Mouse (Mus musculus): ENCODE measurements around the gene Sntb2. TPM values are rescaled to one million over a fixed set of nuclear protein-coding genes. Genes with fewer than 3 reads are reported as not detected.
A peak's percentile ranks its signal among the peaks of the same experiment; 100 is the strongest.
"Not testable (repeated sequence)": the region's sequence is repeated elsewhere in the genome, so short reads cannot be mapped to it uniquely, and the experiment has no call there.

Gene Sntb2
- polyA plus RNA-seq, 1 experiment from 2014 or later, result 12.3 TPM

GRCm38 (mm10) chr8:107030650-107031576 lies 95.4 kb downstream of the Sntb2 start, which contains the start of gene Vps4a:
Gene Vps4a (plus strand): TSS chr8:107031222.
- WGBS, result 5% methylated on average over 66 of the region's 66 CpGs
- Histone ChIP-seq H3K27ac (replicated peaks) (peak within 1 kb of the TSS; percentile 87), H3K36me3 (replicated peaks) (no peaks in the 10 kb centered on the region), H3K27me3 (replicated peaks; ENCODE audit: low read depth, poor library complexity, severe bottlenecking) (no peaks in the 10 kb centered on the region), H3K4me1 (peaks cover 19% of the 10 kb centered on the region), H3K4me3 (peak within 1 kb of the TSS; percentile 80), H3K9me3 (no peaks in the 10 kb centered on the region)
- peak; percentile 98 for DNase-seq (ENCODE audit: low spot score)

DNA sequence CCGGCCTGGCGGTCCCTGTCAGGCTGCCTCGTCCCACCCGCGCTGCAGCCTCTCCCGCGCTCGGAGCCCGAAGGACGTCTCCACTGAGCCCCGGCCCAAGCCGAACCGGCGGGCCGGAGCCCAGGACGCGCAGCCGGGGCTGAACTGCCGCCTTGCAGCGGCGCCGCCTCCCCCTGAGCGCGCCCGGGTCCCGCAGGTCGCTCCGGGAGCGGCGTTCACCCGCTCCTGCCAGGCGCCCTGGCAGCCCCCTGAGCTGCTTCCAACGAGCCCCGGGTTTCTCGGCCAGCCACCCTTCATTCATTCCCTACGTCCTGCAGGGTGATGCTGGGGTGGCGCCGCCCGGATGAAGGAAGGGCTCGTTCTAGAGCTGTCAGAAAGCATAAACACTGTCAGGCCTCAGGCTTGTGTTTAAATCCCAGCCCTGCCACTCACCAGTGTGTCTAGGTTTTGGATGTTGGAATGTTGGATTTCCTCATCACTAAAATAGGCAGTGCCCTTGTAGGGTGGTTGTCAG lies 96.1 kb downstream of the Sntb2 start:
- Histone ChIP-seq H3K4me3 (peak overlapping the region; percentile 80), H3K27ac (replicated peaks) (peak overlapping the region; percentile 87), H3K9me3 (no peaks in the 10 kb centered on the region), H3K4me1 (peaks cover 19% of the 10 kb centered on the region), H3K36me3 (replicated peaks) (peaks cover 5% of the 10 kb centered on the region), H3K27me3 (replicated peaks; ENCODE audit: low read depth, poor library complexity, severe bottlenecking) (no peaks in the 10 kb centered on the region)
- WGBS, result under 1% methylated on average over 40 of the region's 40 CpGs
- no peak for DNase-seq (ENCODE audit: low spot score)

DNA sequence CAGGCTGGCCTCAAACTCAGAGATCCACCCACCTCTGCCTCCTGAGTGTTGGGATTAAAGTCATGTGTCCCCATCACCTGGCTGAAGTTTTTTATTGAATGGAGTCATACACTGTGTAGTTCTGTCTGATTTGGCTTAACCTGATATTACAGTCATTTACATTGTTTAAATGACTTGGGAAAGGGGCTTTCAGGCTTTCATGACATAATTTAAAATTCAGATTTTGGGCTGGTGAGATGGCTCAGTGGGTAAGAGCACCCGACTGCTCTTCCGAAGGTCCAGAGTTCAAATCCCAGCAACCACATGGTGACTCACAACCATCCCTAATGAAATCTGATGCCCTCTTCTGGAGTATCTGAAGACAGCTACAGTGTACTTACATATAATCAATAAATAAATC lies 98.1 kb downstream of the Sntb2 start:
- H3K27ac ChIP-seq (replicated peaks); H3K4me3 ChIP-seq; DNase-seq (ENCODE audit: low spot score); H3K27me3 ChIP-seq (replicated peaks; ENCODE audit: low read depth, poor library complexity, severe bottlenecking); H3K9me3 ChIP-seq: not testable (repeated sequence)
- H3K36me3 ChIP-seq (replicated peaks), result peaks cover 15% of the 10 kb centered on the region
- WGBS, result 94% methylated on average over 2 of the region's 2 CpGs
- H3K4me1 ChIP-seq, result peaks cover 19% of the 10 kb centered on the region

GRCm38 (mm10) chr8:107035641-107036040 lies 100.1 kb downstream of the Sntb2 start:
- peaks cover 34% of the 10 kb centered on the region for H3K36me3 ChIP-seq (replicated peaks)
- H3K4me1 ChIP-seq, result peaks cover 19% of the 10 kb centered on the region
- H3K9me3 ChIP-seq, result no peaks in the 10 kb centered on the region
- WGBS, result 90% methylated on average over 3 of the region's 3 CpGs
- no peak overlapping the region for H3K4me3 ChIP-seq
- no peak for DNase-seq (ENCODE audit: low spot score)
- no peak overlapping the region for H3K27ac ChIP-seq (replicated peaks)
- no peaks in the 10 kb centered on the region for H3K27me3 ChIP-seq (replicated peaks; ENCODE audit: low read depth, poor library complexity, severe bottlenecking)

GRCm38 (mm10) chr8:107036626-107037025 lies 101.1 kb downstream of the Sntb2 start:
- peaks cover 44% of the 10 kb centered on the region for H3K36me3 ChIP-seq (replicated peaks)

GRCm38 (mm10) chr8:107040632-107041031 lies 105.1 kb downstream of the Sntb2 start:
- Histone ChIP-seq H3K9me3 (no peaks in the 10 kb centered on the region), H3K4me3 (no peak overlapping the region), H3K4me1 (no peaks in the 10 kb centered on the region), H3K27ac (replicated peaks) (no peak overlapping the region), H3K36me3 (replicated peaks) (peaks cover 84% of the 10 kb centered on the region), H3K27me3 (replicated peaks; ENCODE audit: low read depth, poor library complexity, severe bottlenecking) (no peaks in the 10 kb centered on the region)
- DNase-seq (ENCODE audit: low spot score), result no peak
- WGBS, result 87% methylated on average over 7 of the region's 7 CpGs

More at GRCm38 (mm10) chr8:107036626-107037025, 101.1 kb downstream of the Sntb2 start:
- no peak overlapping the region for H3K27ac ChIP-seq (replicated peaks)
- no peak overlapping the region for H3K4me3 ChIP-seq
- H3K4me1 ChIP-seq, result peaks cover 14% of the 10 kb centered on the region
- no peaks in the 10 kb centered on the region for H3K27me3 ChIP-seq (replicated peaks; ENCODE audit: low read depth, poor library complexity, severe bottlenecking)
- DNase-seq (ENCODE audit: low spot score), result no peak
- WGBS, result 94% methylated on average over 8 of the region's 8 CpGs
- H3K9me3 ChIP-seq, result no peaks in the 10 kb centered on the region

DNA sequence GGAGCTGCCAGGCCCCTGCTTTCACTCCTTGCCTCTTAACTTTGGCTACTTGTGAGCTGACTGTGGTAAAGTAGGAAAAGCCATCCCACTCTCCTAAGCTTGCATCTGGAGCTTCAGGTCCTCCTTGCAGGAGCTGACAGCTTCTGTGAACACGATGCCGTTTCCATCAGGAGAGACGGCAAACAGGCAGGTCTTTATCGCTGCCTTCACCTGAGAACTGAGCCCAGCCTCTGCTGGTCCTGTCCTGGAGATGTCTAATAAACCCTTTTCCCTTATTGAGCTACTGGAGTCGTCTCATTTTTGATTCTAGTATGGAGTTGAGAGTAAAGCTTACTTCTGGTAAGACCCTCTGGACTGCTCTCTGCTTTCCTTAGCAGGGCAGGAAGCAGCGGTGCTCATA lies 109.9 kb downstream of the Sntb2 start:
- Histone ChIP-seq H3K36me3 (replicated peaks) (peaks cover 90% of the 10 kb centered on the region), H3K27me3 (replicated peaks; ENCODE audit: low read depth, poor library complexity, severe bottlenecking) (no peaks in the 10 kb centered on the region), H3K27ac (replicated peaks) (no peak overlapping the region), H3K9me3 (no peaks in the 10 kb centered on the region), H3K4me3 (no peak overlapping the region), H3K4me1 (peaks cover 25% of the 10 kb centered on the region)
- 93% methylated on average over 6 of the region's 6 CpGs for WGBS
- DNase-seq (ENCODE audit: low spot score), result no peak

- H3K27ac ChIP-seq (replicated peaks), result no peak overlapping the region
- no peaks in the 10 kb centered on the region for H3K9me3 ChIP-seq
- peaks cover 25% of the 10 kb centered on the region for H3K4me1 ChIP-seq
- H3K4me3 ChIP-seq, result peak overlapping the region; percentile 95
- no peaks in the 10 kb centered on the region for H3K27me3 ChIP-seq (replicated peaks; ENCODE audit: low read depth, poor library complexity, severe bottlenecking)
- 88% methylated on average over 5 of the region's 5 CpGs for WGBS
- DNase-seq (ENCODE audit: low spot score), result no peak
- H3K36me3 ChIP-seq (replicated peaks), result peaks cover 90% of the 10 kb centered on the region
These were observed 111.4 kb downstream of the Sntb2 start for GRCm38 (mm10) chr8:107046976-107047375.

DNA sequence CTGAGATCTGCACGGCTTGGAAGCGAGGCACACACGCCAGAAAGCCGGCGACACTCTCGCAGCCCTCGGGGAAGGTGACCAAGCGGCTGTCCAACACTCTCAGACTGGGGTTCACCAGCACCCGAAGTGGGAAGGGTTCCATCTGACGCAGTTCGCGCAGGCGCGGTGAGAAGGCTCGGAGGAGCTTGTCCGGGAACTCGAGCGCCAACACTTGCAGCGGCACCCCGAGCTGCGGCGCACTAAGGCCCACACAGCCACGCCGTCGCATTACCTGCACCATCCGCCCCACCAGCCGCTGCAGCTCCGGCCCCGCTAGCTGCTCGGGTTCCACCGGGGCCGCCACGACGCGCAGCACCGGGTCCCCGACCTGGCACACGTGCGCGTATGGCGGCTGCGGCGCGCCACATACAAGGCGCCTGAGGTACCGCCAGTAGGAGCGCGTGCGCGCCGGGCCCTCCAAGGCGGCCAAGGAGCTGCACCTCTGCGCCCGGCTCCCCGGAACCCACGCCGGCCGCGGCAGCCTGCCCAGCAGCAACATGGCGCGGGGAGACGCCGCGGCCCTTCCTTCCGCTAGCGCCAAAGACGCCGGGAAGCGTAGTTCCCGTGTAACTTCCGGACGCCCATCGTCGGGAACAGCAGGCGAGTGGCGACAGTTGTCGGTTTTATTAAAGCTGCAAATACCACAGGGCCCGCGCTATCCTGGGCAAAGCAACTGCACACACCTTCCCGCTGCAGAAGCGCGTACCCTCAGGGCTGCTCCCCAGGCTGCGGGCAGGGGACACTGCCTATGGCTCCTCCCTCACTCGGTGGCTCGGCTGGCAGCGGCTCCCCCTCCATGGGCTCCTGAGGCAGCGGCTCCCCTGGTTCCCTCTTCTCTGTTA lies 112.8 kb downstream of the Sntb2 start, which contains the start of gene Pdf:
Gene Pdf, minus strand, starts transcription at position 554 of the 881 bp plus-strand sequence.
- Histone ChIP-seq H3K36me3 (replicated peaks) (peaks cover 90% of the 10 kb centered on the region), H3K9me3 (no peaks in the 10 kb centered on the region), H3K4me3 (peak within 1 kb of the TSS; percentile 95), H3K27ac (replicated peaks) (peak within 1 kb of the TSS; percentile 94), H3K27me3 (replicated peaks; ENCODE audit: low read depth, poor library complexity, severe bottlenecking) (no peaks in the 10 kb centered on the region), H3K4me1 (peaks cover 25% of the 10 kb centered on the region)
- peak; percentile 82 for DNase-seq (ENCODE audit: low spot score)
- WGBS, result under 1% methylated on average over 87 of the region's 87 CpGs

DNA sequence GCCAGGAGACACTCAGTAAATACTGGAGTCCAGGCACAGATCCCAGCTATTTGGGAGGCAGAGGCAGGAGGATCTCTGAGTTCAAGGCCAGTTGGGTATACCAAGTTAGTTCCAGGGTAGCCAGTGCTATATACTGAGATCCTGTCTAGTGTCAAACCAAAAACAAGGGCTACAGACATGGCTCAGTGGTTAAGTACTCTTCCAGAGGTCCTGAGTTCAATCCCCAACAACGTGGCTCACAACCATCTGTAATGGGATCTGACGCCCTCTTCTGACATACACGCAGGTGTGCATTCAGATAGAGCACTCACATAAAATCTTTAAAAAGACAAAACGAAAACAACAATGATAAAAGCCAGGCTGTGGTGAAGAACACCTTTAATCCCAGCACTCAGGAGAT lies 113.9 kb downstream of the Sntb2 start:
- 96% methylated on average over 4 of the region's 4 CpGs for WGBS
- Histone ChIP-seq H3K9me3 (no peaks in the 10 kb centered on the region), H3K27ac (replicated peaks) (no peak overlapping the region), H3K27me3 (replicated peaks; ENCODE audit: low read depth, poor library complexity, severe bottlenecking) (no peaks in the 10 kb centered on the region), H3K4me3 (peak overlapping the region; percentile 95), H3K4me1 (peaks cover 25% of the 10 kb centered on the region), H3K36me3 (replicated peaks) (peaks cover 90% of the 10 kb centered on the region)
- DNase-seq (ENCODE audit: low spot score), result no peak

DNA sequence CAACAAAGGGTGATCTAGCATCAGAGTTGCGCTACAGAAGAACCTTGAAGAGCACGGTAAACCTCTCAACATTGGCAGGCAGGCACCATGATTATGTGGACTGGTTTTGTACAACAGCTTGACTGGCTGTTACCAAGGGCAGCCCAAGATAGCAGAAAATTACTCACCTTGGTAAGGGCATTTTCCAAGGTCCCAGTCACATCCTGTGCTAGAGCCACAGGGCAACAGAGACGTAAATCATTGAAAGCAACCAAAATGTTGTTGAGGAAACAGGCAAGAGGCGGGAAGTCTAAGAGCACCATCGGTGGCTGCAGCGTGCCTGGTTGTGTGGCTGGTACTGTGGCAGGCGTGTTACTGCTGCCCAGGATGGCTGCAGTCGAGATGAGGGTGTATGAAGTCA lies 116.5 kb downstream of the Sntb2 start:
- Histone ChIP-seq H3K4me3 (no peak overlapping the region), H3K9me3 (no peaks in the 10 kb centered on the region), H3K36me3 (replicated peaks) (peaks cover 71% of the 10 kb centered on the region), H3K4me1 (peaks cover 38% of the 10 kb centered on the region), H3K27me3 (replicated peaks; ENCODE audit: low read depth, poor library complexity, severe bottlenecking) (no peaks in the 10 kb centered on the region), H3K27ac (replicated peaks) (no peak overlapping the region)
- DNase-seq (ENCODE audit: low spot score), result no peak
- 94% methylated on average over 8 of the region's 8 CpGs for WGBS
